Mouse (Mus musculus) left cerebral cortex, postnatal 14 days (tissue): ENCODE results near the gene Arsg. TPM values are rescaled to one million over a fixed set of nuclear protein-coding genes. Genes with fewer than 3 reads are reported as not detected.

Source experiments
- microRNA-seq, 2 experiments: library from miRNA; unstranded; fragments of <30 nt; microRNA quantifications; one replicate each; pipeline ENCODE4 v1.2.0; 2022
- total RNA-seq, 2 experiments: library from RNA; stranded (reverse); gene quantifications; 2 replicates each; pipeline ENCODE4 v1.2.3; 2021

Arsg gene
- total RNA-seq, 2 experiments from 2014 or later = 5.9 to 7.1 TPM

Small RNA genes lying within 50 kb of the gene (microRNA-seq; reads per million reads assigned to microRNA genes)
- 0 reads per million in 2 experiments for gene Gm25540

Other genes with a start within 250 kb of the Arsg start
- gene Rgs9, start 175.2 kb upstream of the Arsg start, total RNA-seq = 10 to 100 TPM; 17.6 to 31.9 TPM
- gene Gna13, start 110.5 kb upstream of the Arsg start, total RNA-seq = 10 to 100 TPM; 41.8 to 45.6 TPM
- gene 9930022D16Rik, start 59.5 kb upstream of the Arsg start, total RNA-seq = not detected
- 10 to 100 TPM; 61.9 to 62.2 TPM for gene Amz2, start 47.4 kb upstream of the Arsg start, total RNA-seq
- gene Slc16a6, start 224 bp downstream of the Arsg start, total RNA-seq = 10 to 100 TPM in 1 of 2 experiments, 1 to 10 TPM in 1; 9.6 to 11.4 TPM
- 10 to 100 TPM; 21.8 to 22.2 TPM for gene Wipi1, start 138.6 kb downstream of the Arsg start, total RNA-seq
- gene Prkar1a, start 176.0 kb downstream of the Arsg start, total RNA-seq = 100 to 1,000 TPM; 470 to 506 TPM
- 10 to 100 TPM; 17.1 to 19.1 TPM for gene Fam20a, start 248.9 kb downstream of the Arsg start, total RNA-seq